Mouse (Mus musculus): ENCODE results near the gene Wfdc11.

The Wfdc11 gene

GRCm38 (mm10) chr2:164638696-164639095, 35.2 kb downstream of the Wfdc11 start, which contains the start of gene Wfdc16:
Wfdc16 (minus strand) TSS chr2:164638796.
- DNase-seq (ENCODE audit: low spot score), result no peak

- DNase-seq (ENCODE audit: low spot score), result no peak
Measured at GRCm38 (mm10) chr2:164635266-164635665, 38.6 kb downstream of the Wfdc11 start.

- no peak for DNase-seq (ENCODE audit: low spot score)
Measured at GRCm38 (mm10) chr2:164621775-164622174, 52.1 kb downstream of the Wfdc11 start.

DNA sequence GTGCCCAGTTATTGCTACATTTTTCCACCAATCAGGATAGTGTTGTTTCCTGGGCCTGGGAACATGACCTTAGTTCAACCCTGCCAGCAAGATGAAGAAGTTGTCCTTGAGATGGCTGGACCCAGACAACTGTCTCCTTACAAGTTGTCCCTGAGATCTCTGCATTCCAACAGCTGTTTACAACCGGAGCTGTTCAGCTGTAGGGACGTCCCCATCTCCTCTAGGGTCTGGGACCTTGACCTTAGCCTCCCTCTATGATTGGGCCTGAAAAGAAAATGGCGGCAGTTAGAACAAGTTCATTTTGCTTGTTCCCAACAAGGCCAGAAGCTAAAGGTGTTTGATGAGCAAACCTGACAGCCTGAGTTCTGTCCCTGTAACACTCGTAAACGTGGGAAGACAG, 54.8 kb downstream of the Wfdc11 start:
- DNase-seq (ENCODE audit: low spot score), result no peak

DNA sequence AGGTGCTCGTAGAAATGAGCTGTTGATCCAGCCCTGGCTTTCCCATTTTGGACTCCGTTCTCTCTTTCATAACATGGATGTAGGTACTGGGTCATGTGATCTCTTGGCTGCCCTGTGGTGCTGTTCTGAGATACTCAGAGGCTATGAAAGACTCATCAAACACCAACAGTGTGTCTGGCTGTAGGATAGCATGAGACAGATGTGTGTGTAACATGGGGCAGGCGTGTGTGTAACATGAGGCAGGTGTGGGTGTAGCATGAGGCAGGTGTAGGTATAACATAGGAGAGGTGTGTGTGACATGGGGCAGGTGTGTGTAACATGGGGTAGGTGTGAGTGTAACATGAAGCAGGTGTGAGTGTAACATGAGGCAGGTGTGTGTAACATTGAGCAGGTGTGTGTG, 58.5 kb downstream of the Wfdc11 start:
- DNase-seq (ENCODE audit: low spot score), result no peak

DNA sequence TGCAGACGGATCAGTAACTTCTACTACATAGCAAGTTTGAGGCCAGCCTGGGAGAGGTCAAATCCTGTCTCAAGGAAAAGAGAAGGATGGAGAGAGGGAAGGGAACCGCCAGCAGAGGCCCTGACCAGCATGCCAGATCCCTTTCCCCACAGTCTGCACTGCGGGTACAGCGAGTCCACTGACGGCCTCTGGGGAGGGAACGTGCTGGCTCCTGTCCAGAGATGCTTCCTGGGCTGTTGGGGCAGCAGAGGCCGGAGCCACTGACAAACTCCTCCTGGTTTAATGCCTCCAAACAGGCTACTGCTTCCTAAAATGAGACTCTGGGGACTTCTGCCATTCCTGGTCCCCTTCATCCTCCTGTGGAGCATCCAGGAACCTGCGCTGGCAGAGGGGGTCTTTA, 60.4 kb downstream of the Wfdc11 start, which contains the start of the genes Wfdc6b and Wfdc8:
Gene Wfdc6b (plus strand): TSS at position 52 of the 400 bp plus-strand sequence.
Gene Wfdc8 (minus strand): TSS at position 156 of the 400 bp plus-strand sequence.
- DNase-seq (ENCODE audit: low spot score), result peak; percentile 36
